Mouse (Mus musculus): ENCODE results near the gene P2rx1.

GRCm38 (mm10) chr11:73007698-73008481 is 9.0 kb downstream of the P2rx1 start:
- no peak for TF ChIP-seq POLR2A (IDR thresholded peaks at IDR 0.05; ENCODE audit: insufficient read depth, low read length)
- TF ChIP-seq CTCF (IDR thresholded peaks at IDR 0.05; ENCODE audit: low read depth, low read length), result peak; percentile 89

Measured in ES-Bruce4 (cell line).